Mouse (Mus musculus): Measurements from ENCODE around the gene Lhfp.

- TF ChIP-seq POLR2A (IDR thresholded peaks at IDR 0.05; ENCODE audit: control insufficient read depth, low read depth, low read length) (no peak), CTCF (IDR thresholded peaks at IDR 0.05; ENCODE audit: control insufficient read depth, insufficient read depth, insufficient replicate concordance, low read depth, low read length) (no peak)
These were observed 132.2 kb downstream of the Lhfp start for GRCm38 (mm10) chr3:53173310-53174063.

All from testis, adult 2 months (tissue).